Mouse (Mus musculus): ENCODE results near the gene Il17rd.

The Il17rd gene

GRCm38 (mm10) chr14:27038783-27039182 lies at the start of gene Il17rd:
Gene Il17rd, plus strand, starts transcription at chr14:27038941.
- peak; percentile 72 for DNase-seq

- no peak for DNase-seq
Observed at GRCm38 (mm10) chr14:26991622-26992021, 47.1 kb upstream of the Il17rd start.

- no peak for DNase-seq
Observed at GRCm38 (mm10) chr14:26993427-26993826, 45.3 kb upstream of the Il17rd start.

- DNase-seq = peak; percentile 7
Observed at GRCm38 (mm10) chr14:26994211-26994741, 44.5 kb upstream of the Il17rd start, which contains the start of gene Hesx1. Gene Hesx1, plus strand, starts transcription at chr14:26994416.

- no peak for DNase-seq
Observed at GRCm38 (mm10) chr14:26996257-26996656, 42.5 kb upstream of the Il17rd start.

- DNase-seq = no peak
Observed at GRCm38 (mm10) chr14:27000386-27000785, 38.4 kb upstream of the Il17rd start.

GRCm38 (mm10) chr14:27004906-27005305 lies 33.8 kb upstream of the Il17rd start:
- DNase-seq = no peak

GRCm38 (mm10) chr14:27005937-27006336 lies 32.8 kb upstream of the Il17rd start:
- no peak for DNase-seq

GRCm38 (mm10) chr14:27011561-27011960 lies 27.2 kb upstream of the Il17rd start:
- no peak for DNase-seq

- DNase-seq = no peak
Observed at GRCm38 (mm10) chr14:27013658-27014057, 25.1 kb upstream of the Il17rd start.

- no peak for DNase-seq
Observed at GRCm38 (mm10) chr14:27017936-27018335, 20.8 kb upstream of the Il17rd start.

- DNase-seq = no peak
Observed at GRCm38 (mm10) chr14:27019850-27020249, 18.9 kb upstream of the Il17rd start.

GRCm38 (mm10) chr14:27022876-27023275 lies 15.9 kb upstream of the Il17rd start:
- DNase-seq = peak; percentile 60

GRCm38 (mm10) chr14:27024664-27025063 lies 14.1 kb upstream of the Il17rd start:
- no peak for DNase-seq

- DNase-seq = peak; percentile 35
Observed at GRCm38 (mm10) chr14:27029771-27030173, 9.0 kb upstream of the Il17rd start.

- peak; percentile 76 for DNase-seq
Observed at GRCm38 (mm10) chr14:27031142-27031541, 7.6 kb upstream of the Il17rd start.

GRCm38 (mm10) chr14:27037513-27037912 lies 1.2 kb upstream of the Il17rd start:
- DNase-seq = no peak

GRCm38 (mm10) chr14:27039281-27040248 lies 824 bp downstream of the Il17rd start:
- peak; percentile 42 for DNase-seq

- DNase-seq = no peak
Observed at GRCm38 (mm10) chr14:27040451-27040850, 1.7 kb downstream of the Il17rd start.

GRCm38 (mm10) chr14:27042280-27042983 lies 3.7 kb downstream of the Il17rd start:
- no peak for DNase-seq

GRCm38 (mm10) chr14:27043416-27043815 lies 4.7 kb downstream of the Il17rd start:
- DNase-seq = no peak

GRCm38 (mm10) chr14:27044221-27044966 lies 5.7 kb downstream of the Il17rd start:
- DNase-seq = no peak

- DNase-seq = no peak
Observed at GRCm38 (mm10) chr14:27044967-27045361, 6.2 kb downstream of the Il17rd start.

Data from right cerebral cortex, postnatal 4 days (tissue).